Mouse (Mus musculus): ENCODE measurements around the gene Ackr3.

- no peak for TF ChIP-seq POLR2A (IDR thresholded peaks at IDR 0.05; ENCODE audit: control insufficient read depth, low read depth, low read length)
- no peak for TF ChIP-seq CTCF (IDR thresholded peaks at IDR 0.05; ENCODE audit: control insufficient read depth, insufficient read depth, insufficient replicate concordance, low read depth, low read length)
These were observed 34.5 kb downstream of the Ackr3 start for GRCm38 (mm10) chr1:90238095-90238888.
